Mouse (Mus musculus) cerebellum, adult 11 months (tissue): ENCODE measurements around the gene C3ar1.

ENCODE experiments used
- DNase-seq: peaks from one replicate; pipeline ENCODE4 v3.0.0; 2022

The C3ar1 gene

GRCm38 (mm10) chr6:122855955-122856354 is at the start of gene C3ar1:
C3ar1 (minus strand) TSS chr6:122856161.
- DNase-seq, result no peak

- DNase-seq, result peak; percentile 24
Observed at GRCm38 (mm10) chr6:122892442-122893049, 36.6 kb upstream of the C3ar1 start.

- no peak for DNase-seq
Observed at GRCm38 (mm10) chr6:122889599-122889998, 33.6 kb upstream of the C3ar1 start.

- no peak for DNase-seq
Observed at GRCm38 (mm10) chr6:122883603-122884002, 27.6 kb upstream of the C3ar1 start.

- no peak for DNase-seq
Observed at GRCm38 (mm10) chr6:122881287-122881686, 25.3 kb upstream of the C3ar1 start.

- DNase-seq, result no peak
Observed at GRCm38 (mm10) chr6:122879781-122880505, 24.0 kb upstream of the C3ar1 start.

- DNase-seq, result no peak
Observed at GRCm38 (mm10) chr6:122879141-122879735, 23.3 kb upstream of the C3ar1 start.

- no peak for DNase-seq
Observed at GRCm38 (mm10) chr6:122874720-122875389, 18.9 kb upstream of the C3ar1 start.

GRCm38 (mm10) chr6:122873871-122874719 is 18.1 kb upstream of the C3ar1 start, which contains the start of gene Necap1:
Necap1 (plus strand) TSS chr6:122874474.
- peak; percentile 97 for DNase-seq

- DNase-seq, result no peak
Observed at GRCm38 (mm10) chr6:122872800-122873199, 16.8 kb upstream of the C3ar1 start.

- DNase-seq, result no peak
Observed at GRCm38 (mm10) chr6:122869846-122870245, 13.9 kb upstream of the C3ar1 start.

- no peak for DNase-seq
Observed at GRCm38 (mm10) chr6:122867914-122868313, 12.0 kb upstream of the C3ar1 start.

GRCm38 (mm10) chr6:122862871-122863270 is 6.9 kb upstream of the C3ar1 start:
- DNase-seq, result no peak

GRCm38 (mm10) chr6:122862434-122862833 is 6.5 kb upstream of the C3ar1 start:
- no peak for DNase-seq

GRCm38 (mm10) chr6:122854552-122854951 is 1.4 kb downstream of the C3ar1 start:
- DNase-seq, result no peak

- DNase-seq, result no peak
Observed at GRCm38 (mm10) chr6:122852696-122853095, 3.3 kb downstream of the C3ar1 start.

- no peak for DNase-seq
Observed at GRCm38 (mm10) chr6:122843759-122844158, 12.2 kb downstream of the C3ar1 start.

- DNase-seq, result no peak
Observed at GRCm38 (mm10) chr6:122837539-122837938, 18.4 kb downstream of the C3ar1 start.

GRCm38 (mm10) chr6:122836974-122837373 is 19.0 kb downstream of the C3ar1 start:
- no peak for DNase-seq

- DNase-seq, result no peak
Observed at GRCm38 (mm10) chr6:122834365-122834764, 21.6 kb downstream of the C3ar1 start.

- no peak for DNase-seq
Observed at GRCm38 (mm10) chr6:122832880-122833279, 23.1 kb downstream of the C3ar1 start.

GRCm38 (mm10) chr6:122828086-122828485 is 27.9 kb downstream of the C3ar1 start:
- peak; percentile 30 for DNase-seq
